Mouse (Mus musculus): ENCODE measurements around the gene Nos3. TPM values are rescaled to one million over a fixed set of nuclear protein-coding genes. Genes with fewer than 3 reads are reported as not detected.

Gene Nos3
- polyA plus RNA-seq, 1 experiment from 2014 or later: 11.9 TPM

DNA sequence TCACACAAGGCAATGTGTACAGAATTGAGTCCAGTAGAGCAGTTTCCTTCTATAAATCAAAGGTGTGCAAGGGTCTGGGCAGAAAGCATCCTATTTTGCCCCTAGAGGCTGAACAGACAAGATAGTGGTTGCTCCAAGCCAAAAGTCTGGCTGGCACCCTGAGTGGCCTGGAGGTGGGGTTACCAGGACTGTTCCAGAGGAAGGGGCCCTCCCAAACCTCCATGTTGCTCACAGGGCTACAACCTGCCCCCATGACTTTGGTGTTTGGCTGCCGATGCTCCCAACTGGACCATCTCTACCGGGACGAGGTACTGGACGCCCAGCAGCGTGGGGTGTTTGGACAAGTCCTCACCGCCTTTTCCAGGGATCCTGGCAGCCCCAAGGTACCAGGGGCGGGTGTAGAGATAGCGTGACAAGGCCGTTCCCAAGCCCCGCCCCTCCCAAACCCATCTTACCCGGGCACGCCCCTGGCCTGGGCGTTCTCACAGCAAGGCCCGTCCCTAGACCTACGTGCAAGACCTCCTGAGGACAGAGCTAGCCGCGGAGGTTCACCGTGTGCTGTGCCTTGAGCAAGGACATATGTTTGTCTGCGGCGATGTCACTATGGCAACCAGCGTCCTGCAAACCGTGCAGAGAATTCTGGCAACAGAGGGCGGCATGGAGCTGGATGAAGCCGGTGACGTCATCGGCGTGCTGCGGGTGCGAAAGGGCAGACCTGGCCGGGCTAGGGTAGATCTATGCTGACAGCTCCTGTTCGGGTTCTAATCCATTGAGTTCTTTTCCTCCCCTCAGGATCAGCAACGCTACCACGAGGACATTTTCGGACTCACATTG, 18.6 kb downstream of the Nos3 start:
- Histone ChIP-seq H3K4me2 (peak overlapping the region; percentile 69), H3K27ac (peak overlapping the region; percentile 82), H3K27me3 (replicated peaks) (peaks cover 36% of the 10 kb centered on the region), H3K4me3 (peak overlapping the region; percentile 49), H3K4me1 (peaks cover 37% of the 10 kb centered on the region), H3K36me3 (replicated peaks) (no peaks in the 10 kb centered on the region), H3K9ac (peak overlapping the region; percentile 61), H3K9me3 (no peaks in the 10 kb centered on the region)
- peak; percentile 87 for ATAC-seq (replicated peaks)
- 1% methylated on average over 34 of the region's 34 CpGs for WGBS

- Histone ChIP-seq H3K36me3 (replicated peaks) (no peaks in the 10 kb centered on the region), H3K4me3 (no peak overlapping the region)
Measured at GRCm38 (mm10) chr5:24384407-24384806, 19.8 kb downstream of the Nos3 start.

DNA sequence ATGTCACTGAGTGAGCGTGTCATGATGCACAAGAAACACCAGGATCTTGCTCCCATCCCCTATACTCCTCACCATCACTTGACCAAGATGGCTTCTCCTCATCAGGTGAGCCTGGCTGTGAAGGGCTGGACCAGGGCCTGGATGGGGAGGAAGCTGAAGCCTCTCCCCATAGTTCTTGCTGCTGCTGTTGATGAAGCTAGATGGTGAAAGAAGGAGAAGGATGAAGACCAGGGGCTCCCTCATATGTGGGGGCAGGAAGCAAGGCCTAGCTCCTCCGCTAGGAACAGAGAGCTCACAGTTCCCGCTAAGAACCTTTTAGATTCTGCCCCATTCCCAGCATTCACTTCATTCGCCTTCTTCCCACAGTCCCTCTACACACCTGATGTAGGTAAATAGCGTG, 20.8 kb downstream of the Nos3 start:
- Histone ChIP-seq H3K27ac (no peak overlapping the region), H3K4me3 (no peak overlapping the region), H3K9ac (no peak overlapping the region), H3K27me3 (replicated peaks) (peaks cover 53% of the 10 kb centered on the region), H3K4me1 (peaks cover 43% of the 10 kb centered on the region), H3K36me3 (replicated peaks) (no peaks in the 10 kb centered on the region), H3K9me3 (no peaks in the 10 kb centered on the region), H3K4me2 (no peak overlapping the region)
- 93% methylated on average over 5 of the region's 5 CpGs for WGBS
- no peak for ATAC-seq (replicated peaks)

More at GRCm38 (mm10) chr5:24384407-24384806, 19.8 kb downstream of the Nos3 start:
- Histone ChIP-seq H3K4me2 (no peak overlapping the region; the same call in 1 of the 2 replicates), H3K27ac (no peak overlapping the region), H3K27me3 (replicated peaks) (peaks cover 46% of the 10 kb centered on the region), H3K4me1 (peaks cover 43% of the 10 kb centered on the region), H3K9ac (no peak overlapping the region), H3K9me3 (no peaks in the 10 kb centered on the region)
- ATAC-seq (replicated peaks): no peak
- 70% methylated on average over 6 of the region's 6 CpGs for WGBS

- no peak for ATAC-seq (replicated peaks)
- H3K4me2 ChIP-seq: no peak overlapping the region
- no peak overlapping the region for H3K9ac ChIP-seq
- H3K36me3 ChIP-seq (replicated peaks): no peaks in the 10 kb centered on the region
- no peaks in the 10 kb centered on the region for H3K9me3 ChIP-seq
- WGBS: 75% methylated on average over 10 of the region's 10 CpGs
- peaks cover 43% of the 10 kb centered on the region for H3K4me1 ChIP-seq
- H3K27ac ChIP-seq: no peak overlapping the region
- no peak overlapping the region for H3K4me3 ChIP-seq
- H3K27me3 ChIP-seq (replicated peaks): peaks cover 56% of the 10 kb centered on the region
Measured at GRCm38 (mm10) chr5:24385887-24386550, 21.4 kb downstream of the Nos3 start.

GRCm38 (mm10) chr5:24387264-24388241, 22.9 kb downstream of the Nos3 start:
- H3K27ac ChIP-seq: peak overlapping the region; percentile 19; the same call in 1 of the 2 replicates
- H3K4me1 ChIP-seq: peaks cover 39% of the 10 kb centered on the region
- H3K36me3 ChIP-seq (replicated peaks): no peaks in the 10 kb centered on the region
- peaks cover 56% of the 10 kb centered on the region for H3K27me3 ChIP-seq (replicated peaks)
- ATAC-seq (replicated peaks): peak; percentile 43
- peak overlapping the region; percentile 32 for H3K9ac ChIP-seq
- no peaks in the 10 kb centered on the region for H3K9me3 ChIP-seq
- H3K4me3 ChIP-seq: peak overlapping the region; percentile 48
- under 1% methylated on average over 73 of the region's 73 CpGs for whole genome bisulfite sequencing
- peak overlapping the region; percentile 97 for H3K4me2 ChIP-seq

DNA sequence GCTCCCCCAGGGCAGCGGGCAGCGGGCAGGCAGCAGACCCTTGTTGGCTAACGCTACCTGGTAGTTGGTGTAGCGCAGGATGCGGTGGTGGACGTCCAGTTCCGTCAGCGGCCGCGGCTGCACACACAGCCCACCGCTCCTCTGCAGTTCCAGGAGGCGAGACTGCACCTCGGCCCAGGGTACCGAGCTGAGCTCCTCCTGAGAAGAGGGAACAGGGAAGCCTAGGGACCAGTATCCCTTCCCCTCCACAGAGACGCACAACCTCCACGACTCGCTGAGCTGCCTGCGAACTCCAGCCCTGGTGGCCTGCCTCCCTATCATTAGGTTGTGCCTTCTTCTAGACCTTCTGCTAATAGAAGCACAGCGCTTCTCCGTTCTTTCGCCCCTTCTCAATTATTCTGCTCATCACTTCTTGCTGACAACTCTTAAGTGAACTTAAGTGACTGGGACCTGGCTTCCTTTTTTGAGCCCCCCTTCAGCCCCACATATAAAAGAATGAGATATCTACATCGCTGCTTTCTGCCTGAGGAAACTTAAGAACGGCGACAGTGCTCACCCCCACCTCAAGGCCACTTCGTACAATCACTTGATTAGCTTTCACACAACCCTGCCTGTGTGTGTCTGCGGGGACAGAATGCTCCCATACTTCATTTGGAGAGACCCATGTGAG, 23.8 kb downstream of the Nos3 start:
- peak overlapping the region; percentile 32 for H3K9ac ChIP-seq
- peaks cover 56% of the 10 kb centered on the region for H3K27me3 ChIP-seq (replicated peaks)
- 23% methylated on average over 26 of the region's 26 CpGs for WGBS
- peak overlapping the region; percentile 97 for H3K4me2 ChIP-seq
- no peak overlapping the region for H3K27ac ChIP-seq
- no peaks in the 10 kb centered on the region for H3K36me3 ChIP-seq (replicated peaks)
- H3K4me1 ChIP-seq: peaks cover 31% of the 10 kb centered on the region
- peak overlapping the region; percentile 48 for H3K4me3 ChIP-seq
- no peak for ATAC-seq (replicated peaks)
- no peaks in the 10 kb centered on the region for H3K9me3 ChIP-seq

- H3K36me3 ChIP-seq (replicated peaks): no peaks in the 10 kb centered on the region
- H3K27ac ChIP-seq: no peak overlapping the region
- H3K4me2 ChIP-seq: 0 out of 2 replicates have a peak overlapping the region, but pooled peaks have one; percentile 97
- no peak for ATAC-seq (replicated peaks)
- peaks cover 33% of the 10 kb centered on the region for H3K4me1 ChIP-seq
- no peak overlapping the region for H3K9ac ChIP-seq
- H3K9me3 ChIP-seq: no peaks in the 10 kb centered on the region
- H3K27me3 ChIP-seq (replicated peaks): peaks cover 56% of the 10 kb centered on the region
- 58% methylated on average over 7 of the region's 7 CpGs for WGBS
- no peak overlapping the region for H3K4me3 ChIP-seq
Measured at GRCm38 (mm10) chr5:24389011-24389657, 24.5 kb downstream of the Nos3 start.

DNA sequence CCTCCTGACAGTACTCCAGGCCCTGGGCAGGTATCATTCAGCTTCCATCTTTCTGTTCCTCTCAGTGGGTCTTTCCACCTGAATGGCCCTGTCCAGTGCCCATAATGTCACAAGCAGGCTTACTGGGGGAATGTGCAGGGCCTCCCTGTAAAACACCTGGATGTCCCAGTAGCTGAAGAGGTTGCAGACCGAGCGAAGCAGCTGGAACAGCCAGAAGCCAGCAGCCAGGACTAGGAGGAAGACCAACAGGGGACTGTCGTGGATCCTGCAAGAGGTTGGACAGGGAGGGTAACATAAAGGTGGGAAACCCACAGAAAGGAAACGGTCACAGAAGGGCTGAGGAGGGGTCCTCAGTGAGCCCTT, 25.0 kb downstream of the Nos3 start:
- Histone ChIP-seq H3K27ac (no peak overlapping the region), H3K4me1 (peaks cover 28% of the 10 kb centered on the region), H3K36me3 (replicated peaks) (no peaks in the 10 kb centered on the region), H3K9ac (no peak overlapping the region), H3K9me3 (no peaks in the 10 kb centered on the region), H3K27me3 (replicated peaks) (peaks cover 53% of the 10 kb centered on the region), H3K4me3 (no peak overlapping the region), H3K4me2 (no peak overlapping the region)
- 84% methylated on average over 4 of the region's 4 CpGs for WGBS
- no peak for ATAC-seq (replicated peaks)

GRCm38 (mm10) chr5:24391864-24392263, 27.3 kb downstream of the Nos3 start, which contains the start of gene Atg9b:
Gene Atg9b (minus strand): TSS chr5:24392143.
- no peak within 1 kb of the TSS for H3K27ac ChIP-seq
- peaks cover 34% of the 10 kb centered on the region for H3K4me1 ChIP-seq
- H3K36me3 ChIP-seq (replicated peaks): no peaks in the 10 kb centered on the region
- 84% methylated on average over 7 of the region's 7 CpGs for WGBS
- H3K9ac ChIP-seq: no peak within 1 kb of the TSS
- peaks cover 33% of the 10 kb centered on the region for H3K27me3 ChIP-seq (replicated peaks)
- no peak within 1 kb of the TSS for H3K4me3 ChIP-seq
- ATAC-seq (replicated peaks): no peak
- no peak within 1 kb of the TSS for H3K4me2 ChIP-seq
- no peaks in the 10 kb centered on the region for H3K9me3 ChIP-seq

DNA sequence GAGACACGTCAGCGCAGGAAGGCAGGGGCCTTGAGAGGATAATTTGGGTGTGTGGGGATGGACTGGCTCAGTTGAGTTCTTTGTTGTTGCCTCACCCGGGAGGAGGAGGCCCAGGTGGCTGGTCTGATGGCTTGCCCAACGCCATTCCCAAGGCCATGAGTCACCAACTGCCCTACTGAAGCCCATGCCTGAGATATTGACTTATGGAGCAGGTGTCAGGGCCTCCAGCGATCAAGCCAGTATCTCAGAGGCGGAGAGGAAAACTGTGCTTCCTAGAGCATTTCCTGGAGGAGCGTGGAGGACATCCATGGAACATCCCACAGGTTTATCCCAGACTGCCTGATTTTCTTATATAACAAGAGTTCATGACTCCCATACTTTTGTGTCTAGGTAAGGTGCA, 28.1 kb downstream of the Nos3 start:
- Histone ChIP-seq H3K36me3 (replicated peaks) (no peaks in the 10 kb centered on the region), H3K4me3 (no peak overlapping the region), H3K4me2 (no peak overlapping the region), H3K9me3 (no peaks in the 10 kb centered on the region), H3K27me3 (replicated peaks) (peaks cover 24% of the 10 kb centered on the region), H3K27ac (no peak overlapping the region), H3K4me1 (peaks cover 25% of the 10 kb centered on the region), H3K9ac (no peak overlapping the region)
- WGBS: 77% methylated on average over 7 of the region's 7 CpGs
- no peak for ATAC-seq (replicated peaks)

DNA sequence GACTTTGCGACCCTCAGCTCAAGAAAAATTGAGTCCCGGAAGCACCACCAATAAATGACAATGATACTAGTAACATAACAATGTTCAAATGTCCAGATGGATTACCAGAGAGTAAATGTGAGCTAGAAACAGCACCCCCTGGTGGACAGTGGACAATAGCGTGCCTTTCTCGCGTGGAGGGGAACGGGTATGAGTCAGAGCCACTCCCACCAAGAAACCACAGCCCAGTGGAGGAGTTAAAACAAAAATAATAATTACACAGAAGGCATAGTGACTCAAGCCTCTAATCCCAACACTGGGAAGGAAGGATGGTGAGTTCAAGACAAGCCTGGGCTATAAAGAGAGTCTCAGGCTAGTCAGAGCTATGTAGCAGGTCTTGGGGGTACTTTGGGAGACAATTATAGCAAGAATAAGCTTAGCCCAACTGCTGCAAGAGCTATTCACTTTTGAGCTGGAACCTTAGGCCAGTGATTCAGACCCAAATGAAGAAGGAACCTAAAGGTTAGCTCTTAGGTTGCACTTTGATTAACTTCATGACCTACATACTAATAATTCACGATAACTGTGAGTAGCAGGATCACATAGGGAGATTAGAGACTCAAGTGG, 28.9 kb downstream of the Nos3 start, which contains the start of gene Abcb8:
Gene Abcb8 (plus strand): TSS at position 272 of the 606 bp plus-strand sequence.
- 21% methylated on average over 7 of the region's 7 CpGs for WGBS
- H3K36me3 ChIP-seq (replicated peaks): no peaks in the 10 kb centered on the region
- H3K27ac ChIP-seq: peak within 1 kb of the TSS; percentile 93
- H3K9ac ChIP-seq: peak within 1 kb of the TSS; percentile 55
- no peaks in the 10 kb centered on the region for H3K9me3 ChIP-seq
- H3K4me2 ChIP-seq: peak within 1 kb of the TSS; percentile 60
- H3K4me3 ChIP-seq: peak within 1 kb of the TSS; percentile 65
- H3K27me3 ChIP-seq (replicated peaks): peaks cover 17% of the 10 kb centered on the region
- no peak for ATAC-seq (replicated peaks)
- peaks cover 18% of the 10 kb centered on the region for H3K4me1 ChIP-seq

Data from midbrain, embryonic 15.5 days (tissue).